Mouse (Mus musculus) midbrain, embryonic 15.5 days (tissue): Measurements from ENCODE around the gene Hif3a. TPM values are rescaled to one million over a fixed set of nuclear protein-coding genes. Genes with fewer than 3 reads are reported as not detected.

Experiments
- ATAC-seq: fragments of 200-750 bp; cut with Nextera tagmentation; replicated peaks from 2 replicates; pipeline ENCODE4 v1.8.0; 2017; ENCODE audit warnings: moderate TSS enrichment
- H3K27ac ChIP-seq: fragments of 300-500 bp; sonication (generic); 2 replicates; pipeline ENCODE4 v1.5.1; 2015; ENCODE audit warnings: mild to moderate bottlenecking, inconsistent platforms
- H3K27me3 ChIP-seq: fragments of 300-500 bp; sonication (generic); replicated peaks from 2 replicates; pipeline ENCODE4 v1.6.1; 2015; ENCODE audit warnings: inconsistent platforms
- H3K36me3 ChIP-seq: fragments of 300-500 bp; sonication (generic); replicated peaks from 2 replicates; pipeline ENCODE4 v1.6.1; 2015; ENCODE audit warnings: inconsistent platforms
- H3K4me1 ChIP-seq: fragments of 300-500 bp; sonication (generic); 2 replicates; pipeline ENCODE4 v1.6.1; 2015; ENCODE audit warnings: inconsistent platforms
- H3K4me2 ChIP-seq: fragments of 300-500 bp; sonication (generic); 2 replicates; pipeline ENCODE4 v1.6.1; 2015; ENCODE audit warnings: inconsistent platforms, mild to moderate bottlenecking, moderate library complexity
- H3K4me3 ChIP-seq: fragments of 300-500 bp; sonication (generic); 2 replicates; pipeline ENCODE4 v1.5.1; 2015; ENCODE audit warnings: mild to moderate bottlenecking, inconsistent platforms
- H3K9ac ChIP-seq: fragments of 300-500 bp; sonication (generic); 2 replicates; pipeline ENCODE4 v1.6.1; 2015; ENCODE audit warnings: mild to moderate bottlenecking, inconsistent platforms
- H3K9me3 ChIP-seq: fragments of 300-500 bp; sonication (generic); 2 replicates; pipeline ENCODE4 v1.6.1; 2016; ENCODE audit warnings: inconsistent platforms
- WGBS: fragments of 180-500 bp; shearing (Covaris S2); methylation state at CpG from one replicate; pipeline ENCODE4 v1.1.7; 2015; ENCODE audit warnings: mixed read lengths; 5-methylcytosine and 5-hydroxymethylcytosine counted together
- polyA plus RNA-seq: library from polyadenylated mRNA; unstranded; fragments of >200 nt; fragmentation: Nextera tagmentation; extraction: Ambion mirVana; gene quantifications from 2 replicates; pipeline ENCODE4 v1.2.1, GENCODE M21; 2015

The Hif3a gene
- polyA plus RNA-seq, 1 experiment from 2014 or later = 4.7 TPM

- peak; percentile 60 for ATAC-seq
- H3K27ac ChIP-seq = peak overlapping the region; percentile 23; the same call in 1 of the 2 replicates
Observed at GRCm38 (mm10) chr7:16993651-16994399, 68.4 kb downstream of the Hif3a start.

GRCm38 (mm10) chr7:16992451-16992807, 69.8 kb downstream of the Hif3a start, which contains the start of gene Ccdc8:
TSS of gene Ccdc8 (plus strand) at chr7:16992708.
- Histone ChIP-seq H3K36me3 (no peaks in the 10 kb centered on the region), H3K9ac (no peak within 1 kb of the TSS), H3K4me2 (peak within 1 kb of the TSS; percentile 38), H3K9me3 (no peaks in the 10 kb centered on the region), H3K27me3 (no peaks in the 10 kb centered on the region), H3K4me1 (peaks cover 54% of the 10 kb centered on the region), H3K4me3 (peak within 1 kb of the TSS; percentile 29; the same call in 1 of the 2 replicates), H3K27ac (peak within 1 kb of the TSS; percentile 67)
- 94% methylated on average over 5 of the region's 5 CpGs for WGBS
- no peak for ATAC-seq

More at GRCm38 (mm10) chr7:16993651-16994399, 68.4 kb downstream of the Hif3a start:
- Histone ChIP-seq H3K36me3 (no peaks in the 10 kb centered on the region), H3K4me3 (peak overlapping the region; percentile 29), H3K9me3 (no peaks in the 10 kb centered on the region), H3K4me2 (peak overlapping the region; percentile 38), H3K4me1 (peaks cover 46% of the 10 kb centered on the region), H3K27me3 (no peaks in the 10 kb centered on the region), H3K9ac (peak overlapping the region; percentile 33; the same call in 1 of the 2 replicates)
- 7% methylated on average over 27 of the region's 27 CpGs for WGBS

GRCm38 (mm10) chr7:16991681-16992450, 70.4 kb downstream of the Hif3a start:
- peak; percentile 57 for ATAC-seq
- Histone ChIP-seq H3K27me3 (no peaks in the 10 kb centered on the region), H3K9me3 (no peaks in the 10 kb centered on the region), H3K27ac (peak overlapping the region; percentile 67), H3K4me2 (0 out of 2 replicates have a peak overlapping the region, but pooled peaks have one; percentile 6), H3K36me3 (no peaks in the 10 kb centered on the region), H3K9ac (no peak overlapping the region), H3K4me1 (peaks cover 56% of the 10 kb centered on the region), H3K4me3 (no peak overlapping the region)
- WGBS = 50% methylated on average over 18 of the region's 18 CpGs

- 19% methylated on average over 15 of the region's 15 CpGs for WGBS
- ATAC-seq = no peak
- Histone ChIP-seq H3K4me3 (no peak overlapping the region), H3K4me2 (no peak overlapping the region), H3K9me3 (no peaks in the 10 kb centered on the region), H3K27me3 (no peaks in the 10 kb centered on the region), H3K27ac (peak overlapping the region; percentile 75), H3K9ac (no peak overlapping the region), H3K36me3 (no peaks in the 10 kb centered on the region), H3K4me1 (peaks cover 67% of the 10 kb centered on the region)
Observed at GRCm38 (mm10) chr7:16990006-16990744, 72.1 kb downstream of the Hif3a start.

GRCm38 (mm10) chr7:16988405-16988804, 73.8 kb downstream of the Hif3a start:
- ATAC-seq = no peak
- Histone ChIP-seq H3K27ac (peak overlapping the region; percentile 83), H3K4me1 (peaks cover 66% of the 10 kb centered on the region), H3K36me3 (no peaks in the 10 kb centered on the region), H3K4me3 (no peak overlapping the region), H3K4me2 (no peak overlapping the region), H3K27me3 (no peaks in the 10 kb centered on the region), H3K9me3 (no peaks in the 10 kb centered on the region), H3K9ac (no peak overlapping the region)
- 30% methylated on average over 3 of the region's 3 CpGs for WGBS

- WGBS = 19% methylated on average over 7 of the region's 7 CpGs
- Histone ChIP-seq H3K4me3 (no peak overlapping the region), H3K4me2 (peak overlapping the region; percentile 21), H3K4me1 (peaks cover 73% of the 10 kb centered on the region), H3K27me3 (no peaks in the 10 kb centered on the region), H3K9ac (peak overlapping the region; percentile 9; the same call in 1 of the 2 replicates), H3K36me3 (no peaks in the 10 kb centered on the region), H3K9me3 (no peaks in the 10 kb centered on the region), H3K27ac (peak overlapping the region; percentile 83)
- ATAC-seq = peak; percentile 57
Observed at GRCm38 (mm10) chr7:16987541-16988149, 74.6 kb downstream of the Hif3a start.

- H3K36me3 ChIP-seq = no peaks in the 10 kb centered on the region
- H3K27me3 ChIP-seq = no peaks in the 10 kb centered on the region
- peak within 1 kb of the TSS; percentile 79 for H3K4me2 ChIP-seq
- H3K9ac ChIP-seq = peak within 1 kb of the TSS; percentile 46
- H3K4me1 ChIP-seq = peaks cover 57% of the 10 kb centered on the region
- H3K27ac ChIP-seq = peak within 1 kb of the TSS; percentile 79
- no peaks in the 10 kb centered on the region for H3K9me3 ChIP-seq
- 18% methylated on average over 26 of the region's 26 CpGs for WGBS
- peak; percentile 81 for ATAC-seq
- peak within 1 kb of the TSS; percentile 48 for H3K4me3 ChIP-seq
Observed at GRCm38 (mm10) chr7:16982859-16983568, 79.2 kb downstream of the Hif3a start, which contains the start of gene Gm42372. TSS of gene Gm42372 (plus strand) at chr7:16983086.

Other genes starting within 250 kb of the Hif3a start
- gene Strn4, start 246.5 kb downstream of the Hif3a start, polyA plus RNA-seq = 205 and 227 TPM in 2 replicates
- 51.9 and 55.1 TPM in 2 replicates for gene Fkrp, start 245.7 kb downstream of the Hif3a start, polyA plus RNA-seq
- gene Prkd2, start 219.5 kb downstream of the Hif3a start, polyA plus RNA-seq = 6.7 TPM in 2 replicates
- gene Dact3, start 187.1 kb downstream of the Hif3a start, polyA plus RNA-seq = 4.7 and 4.8 TPM in 2 replicates
- 9.7 and 16.6 TPM in 2 replicates for gene Gng8, start 170.6 kb downstream of the Hif3a start, polyA plus RNA-seq
- 0.42 and 0.43 TPM in 2 replicates for gene Ptgir, start 155.9 kb downstream of the Hif3a start, polyA plus RNA-seq
- 351 and 370 TPM in 2 replicates for gene Calm3, start 138.3 kb downstream of the Hif3a start, polyA plus RNA-seq
- 198 and 205 TPM in 2 replicates for gene Pnmal2, start 117.7 kb downstream of the Hif3a start, polyA plus RNA-seq
- gene Pnmal1, start 102.7 kb downstream of the Hif3a start, polyA plus RNA-seq = 74.5 and 76.1 TPM in 2 replicates
- gene Gm42372, start 79.3 kb downstream of the Hif3a start, polyA plus RNA-seq = 6.8 and 7.1 TPM in 2 replicates
- gene Ccdc8, start 69.7 kb downstream of the Hif3a start, polyA plus RNA-seq = 6.4 and 6.8 TPM in 2 replicates
- gene Ppp5c, start 34.5 kb downstream of the Hif3a start, polyA plus RNA-seq = 124 and 127 TPM in 2 replicates
- gene Psg16, start 11.6 kb upstream of the Hif3a start, polyA plus RNA-seq = 4.4 and 6.1 TPM in 2 replicates
- not detected in 2 replicates for gene Ceacam3, start 87.9 kb upstream of the Hif3a start, polyA plus RNA-seq
- gene Psg29, start 141.1 kb upstream of the Hif3a start, polyA plus RNA-seq = not detected in 2 replicates